8 mouse cellular contexts compared by ENCODE assay signal in genomic region chr4:53440010-53440815, GRCm38 (mm10). TPM values are rescaled to one million over a fixed set of nuclear protein-coding genes. Genes with fewer than 3 reads are reported as not detected.
DNase-seq lines count a peak whose midpoint lies in the region; ATAC-seq lines count a peak whose summit lies in the region.

Gene Slc44a1, plus strand, starts transcription at chr4:53440413.

- WGBS in hindbrain, embryonic 13.5 days: under 1% methylated on average over 52 of the region's 122 CpGs

- peak within 1 kb of the TSS; percentile 90 for H3K9ac ChIP-seq in hindbrain, embryonic 13.5 days

- peaks cover 31% of the 10 kb centered on the region for H3K4me1 ChIP-seq in hindbrain, embryonic 13.5 days (replicated peaks)

- peak; percentile 96 for ATAC-seq in hindbrain, embryonic 13.5 days (ENCODE audit: low FRiP score)

- H3K27me3 ChIP-seq in hindbrain, embryonic 13.5 days: peaks cover 5% of the 10 kb centered on the region; the same call in 1 of the 2 replicates

- H3K4me2 ChIP-seq in hindbrain, embryonic 13.5 days: peak within 1 kb of the TSS; percentile 97

- no peaks in the 10 kb centered on the region for H3K9me3 ChIP-seq in hindbrain, embryonic 13.5 days

- H3K4me3 ChIP-seq in hindbrain, embryonic 13.5 days: peak within 1 kb of the TSS; percentile 88

- H3K36me3 ChIP-seq in hindbrain, embryonic 13.5 days: no peaks in the 10 kb centered on the region

- H3K27ac ChIP-seq in hindbrain, embryonic 13.5 days: peak within 1 kb of the TSS; percentile 88

- DNase-seq in WW6 (ENCODE audit: low read depth, low spot score): peak; percentile 75
- peak; percentile 88 to 95 for DNase-seq in cerebellum, postnatal 25 days
- DNase-seq in frontal cortex, postnatal 25 days (ENCODE audit: low spot score in 2 of 2): peak; percentile 33 to 57
- DNase-seq in left cerebral cortex, adult 11 months (ENCODE audit: low spot score): peak; percentile 71
- peak; percentile 91 to 96 for DNase-seq in lung, postnatal 4 days
- DNase-seq in retina, postnatal 7 days (ENCODE audit: low read depth, low spot score): peak; percentile 87
- DNase-seq in urinary bladder, adult 18-20 months (ENCODE audit: low spot score in 2 of 2): peak; percentile 73 to 87

RNA-seq across cellular contexts. Expression of gene Slc44a1, which starts in this region (rescaled TPM):
- polyA plus RNA-seq in hindbrain, embryonic 13.5 days (2015; fragmentation: Nextera tagmentation; extraction: Ambion mirVana): 8.8 and 9.8 TPM in 2 replicates

Comparison
In these comparisons a context has a peak if more than half of its experiments do, and no peak if none do; other contexts are left out.
1. Peak in every context shown above with its lines: DNase-seq, ATAC-seq, H3K4me3 ChIP-seq and H3K27ac ChIP-seq.